Mouse (Mus musculus) limb, embryonic 12.5 days (tissue): ENCODE data around the gene Gbp2b. TPM values are rescaled to one million over a fixed set of nuclear protein-coding genes. Genes with fewer than 3 reads are reported as not detected.
"Not testable (repeated sequence)": the region's sequence is repeated elsewhere in the genome, so short reads cannot be mapped to it uniquely, and the experiment has no call there.

Source experiments
- ATAC-seq: fragments of 200-750 bp; cut with Nextera tagmentation; 2 replicates; pipeline ENCODE4 v1.8.0; 2017; ENCODE audit warnings: low read depth, moderate TSS enrichment; ENCODE audit not compliant: insufficient number of reproducible peaks, insufficient read depth, low FRiP score, low TSS enrichment
- H3K27ac ChIP-seq: fragments of 300-500 bp; sonication (generic); 2 replicates; pipeline ENCODE4 v1.5.1; 2016; ENCODE audit warnings: mild to moderate bottlenecking, moderate library complexity
- H3K27me3 ChIP-seq: fragments of 300-500 bp; sonication (generic); 2 replicates; pipeline ENCODE4 v1.6.1; 2016; ENCODE audit warnings: mild to moderate bottlenecking, moderate library complexity
- H3K36me3 ChIP-seq: fragments of 300-500 bp; sonication (generic); 2 replicates; pipeline ENCODE4 v1.6.1; 2016; ENCODE audit warnings: mild to moderate bottlenecking, moderate library complexity
- H3K4me1 ChIP-seq: fragments of 300-500 bp; sonication (generic); replicated peaks from 2 replicates; pipeline ENCODE4 v1.6.1; 2016
- H3K4me2 ChIP-seq: fragments of 300-500 bp; sonication (generic); 2 replicates; pipeline ENCODE4 v1.6.1; 2016; ENCODE audit warnings: mild to moderate bottlenecking, moderate library complexity
- H3K4me3 ChIP-seq: fragments of 300-500 bp; sonication (generic); replicated peaks from 2 replicates; pipeline ENCODE4 v1.5.1; 2016; ENCODE audit warnings: mild to moderate bottlenecking
- H3K9ac ChIP-seq: fragments of 300-500 bp; sonication (generic); replicated peaks from 2 replicates; pipeline ENCODE4 v1.6.1; 2016; ENCODE audit warnings: mild to moderate bottlenecking, moderate library complexity
- H3K9me3 ChIP-seq: fragments of 300-500 bp; sonication (generic); 2 replicates; pipeline ENCODE4 v1.6.1; 2016; ENCODE audit warnings: mild to moderate bottlenecking, moderate library complexity
- WGBS: fragments of 180-500 bp; shearing (Covaris S2); methylation state at CpG from one replicate; pipeline ENCODE4 v1.1.7; 2016; 5-methylcytosine and 5-hydroxymethylcytosine counted together
- microRNA-seq: library from miRNA; unstranded; fragments of <30 nt; microRNA quantifications from one replicate; pipeline ENCODE4, GENCODE M21; 2017
- polyA plus RNA-seq: library from polyadenylated mRNA; unstranded; fragments of >200 nt; fragmentation: Nextera tagmentation; extraction: Ambion mirVana; gene quantifications from 2 replicates; pipeline ENCODE4 v1.2.1, GENCODE M21; 2016

Gene Gbp2b
- polyA plus RNA-seq, 1 experiment from 2014 or later: not detected

- Histone ChIP-seq H3K27ac (no peak overlapping the region), H3K36me3 (no peaks in the 10 kb centered on the region), H3K9ac (no peak overlapping the region), H3K27me3 (no peaks in the 10 kb centered on the region), H3K4me1 (no peaks in the 10 kb centered on the region), H3K4me3 (no peak overlapping the region), H3K9me3 (no peaks in the 10 kb centered on the region), H3K4me2 (no peak overlapping the region)
- WGBS: 50% methylated on average over 3 of the region's 3 CpGs
- no peak for ATAC-seq
Measured at GRCm38 (mm10) chr3:142620956-142621562, 26.4 kb downstream of the Gbp2b start.

- Histone ChIP-seq H3K27ac (no peak overlapping the region), H3K9me3 (no peaks in the 10 kb centered on the region), H3K4me2 (no peak overlapping the region), H3K36me3 (no peaks in the 10 kb centered on the region), H3K27me3 (no peaks in the 10 kb centered on the region), H3K4me3 (no peak overlapping the region), H3K9ac (no peak overlapping the region), H3K4me1 (no peaks in the 10 kb centered on the region)
- WGBS: 70% methylated on average over 8 of the region's 8 CpGs
- no peak for ATAC-seq
Measured at GRCm38 (mm10) chr3:142630385-142630784, 35.7 kb downstream of the Gbp2b start.

GRCm38 (mm10) chr3:142640201-142640600 lies 45.6 kb downstream of the Gbp2b start:
- peaks cover 5% of the 10 kb centered on the region; the same call in 1 of the 2 replicates for H3K4me1 ChIP-seq
- no peaks in the 10 kb centered on the region for H3K36me3 ChIP-seq
- H3K9ac ChIP-seq: no peak overlapping the region
- H3K27ac ChIP-seq: no peak overlapping the region
- no peaks in the 10 kb centered on the region for H3K27me3 ChIP-seq
- H3K4me2 ChIP-seq: peak overlapping the region; percentile 19; the same call in 1 of the 2 replicates
- 6% methylated on average over 9 of the region's 9 CpGs for WGBS
- ATAC-seq: no peak
- no peaks in the 10 kb centered on the region for H3K9me3 ChIP-seq
- no peak overlapping the region for H3K4me3 ChIP-seq

- not testable (repeated sequence) for H3K27me3 ChIP-seq, H3K4me1 ChIP-seq, H3K4me2 ChIP-seq, H3K9ac ChIP-seq, H3K4me3 ChIP-seq, H3K9me3 ChIP-seq, ATAC-seq, H3K27ac ChIP-seq, H3K36me3 ChIP-seq
- 19% methylated on average over 2 of the region's 2 CpGs for WGBS
Measured at GRCm38 (mm10) chr3:142645949-142646348, 51.3 kb downstream of the Gbp2b start.

- H3K4me2 ChIP-seq, H3K9me3 ChIP-seq, H3K27me3 ChIP-seq, H3K27ac ChIP-seq, H3K4me1 ChIP-seq, H3K9ac ChIP-seq, ATAC-seq, H3K4me3 ChIP-seq, H3K36me3 ChIP-seq: not testable (repeated sequence)
- WGBS: 57% methylated on average over 7 of the region's 7 CpGs
Measured at GRCm38 (mm10) chr3:142647836-142648235, 53.2 kb downstream of the Gbp2b start.

- 13% methylated on average over 2 of the region's 2 CpGs for WGBS
- H3K4me3 ChIP-seq: no peak overlapping the region
- no peak for ATAC-seq
- no peaks in the 10 kb centered on the region for H3K4me1 ChIP-seq
- H3K4me2 ChIP-seq: no peak overlapping the region
- no peak overlapping the region for H3K9ac ChIP-seq
- no peaks in the 10 kb centered on the region for H3K9me3 ChIP-seq
- H3K27me3 ChIP-seq: no peaks in the 10 kb centered on the region
- H3K27ac ChIP-seq: no peak overlapping the region
- no peaks in the 10 kb centered on the region for H3K36me3 ChIP-seq
Measured at GRCm38 (mm10) chr3:142650205-142650604, 55.6 kb downstream of the Gbp2b start.

- WGBS: 95% methylated on average over 8 of the region's 8 CpGs
- no peak for ATAC-seq
- no peak overlapping the region for H3K4me3 ChIP-seq
- H3K9me3 ChIP-seq: peaks cover 7% of the 10 kb centered on the region; the same call in 1 of the 2 replicates
- no peaks in the 10 kb centered on the region for H3K36me3 ChIP-seq
- H3K27ac ChIP-seq: no peak overlapping the region
- no peaks in the 10 kb centered on the region for H3K27me3 ChIP-seq
- no peak overlapping the region for H3K9ac ChIP-seq
- H3K4me2 ChIP-seq: no peak overlapping the region
- no peaks in the 10 kb centered on the region for H3K4me1 ChIP-seq
Measured at GRCm38 (mm10) chr3:142664723-142665122, 70.1 kb downstream of the Gbp2b start.

Small RNA genes within 50 kb of the gene (microRNA-seq; reads per million reads assigned to microRNA genes)
- not detected for gene Mir6381

Other genes starting within 250 kb of the Gbp2b start
- 12.1 and 14.2 TPM in 2 replicates for gene Pdlim5, start 199.2 kb upstream of the Gbp2b start, polyA plus RNA-seq
- gene Gbp5, start 100.9 kb upstream of the Gbp2b start, polyA plus RNA-seq: not detected in 2 replicates
- 1.5 and 2.0 TPM in 2 replicates for gene Gbp7, start 64.5 kb upstream of the Gbp2b start, polyA plus RNA-seq
- 0.65 and 0.69 TPM in 2 replicates for gene Gbp3, start 34.8 kb upstream of the Gbp2b start, polyA plus RNA-seq
- 0.10 TPM in 2 replicates for gene Gbp2, start 25.8 kb downstream of the Gbp2b start, polyA plus RNA-seq
- 15.3 and 15.7 TPM in 2 replicates for gene Kyat3, start 106.2 kb downstream of the Gbp2b start, polyA plus RNA-seq
- 90.3 and 91.6 TPM in 2 replicates for gene Gtf2b, start 170.2 kb downstream of the Gbp2b start, polyA plus RNA-seq